Mouse (Mus musculus) CH12.LX (cell line): ENCODE measurements around the gene Tollip.

ENCODE experiments used
- CTCF ChIP-seq, 2 experiments: IDR thresholded peaks in 1 of 2; conservative IDR thresholded peaks in 1 of 2; 2 replicates each; pipeline ENCODE4 v1.5.1; 2011 to 2012; ENCODE audit warnings: low read depth in 2 of 2, low read length in 2 of 2, improper control_type of control experiment in 1 of 2, inconsistent platforms in 1 of 2, mild to moderate bottlenecking in 1 of 2, moderate library complexity in 1 of 2
- EP300 ChIP-seq: IDR thresholded peaks from 2 replicates; pipeline ENCODE4 v1.6.1; 2011; ENCODE audit warnings: low read length, improper control_type of control experiment
- JUN ChIP-seq: IDR thresholded peaks from 2 replicates; pipeline ENCODE4 v1.6.1; 2011; ENCODE audit warnings: low read depth, mild to moderate bottlenecking, low read length, improper control_type of control experiment, moderate library complexity; ENCODE audit not compliant: insufficient read depth
- JUND ChIP-seq: conservative IDR thresholded peaks from 2 replicates; pipeline ENCODE4 v1.6.1; 2011; ENCODE audit warnings: low read depth, low read length, improper control_type of control experiment
- MEF2A ChIP-seq: IDR thresholded peaks from 2 replicates; pipeline ENCODE4 v1.6.1; 2014; ENCODE audit warnings: low read depth, mild to moderate bottlenecking, inconsistent platforms, low read length, improper control_type of control experiment, borderline replicate concordance
- POLR2A ChIP-seq: IDR thresholded peaks from 2 replicates; pipeline ENCODE4 v1.6.1; 2011; ENCODE audit warnings: low read depth, mild to moderate bottlenecking, improper control_type of control experiment, low read length
- ZC3H11A ChIP-seq: IDR thresholded peaks from 2 replicates; pipeline ENCODE4 v1.6.1; 2012; ENCODE audit warnings: low read depth, mild to moderate bottlenecking, inconsistent platforms, low read length, improper control_type of control experiment
- ZKSCAN1 ChIP-seq: IDR thresholded peaks from 2 replicates; pipeline ENCODE4 v1.6.1; 2012; ENCODE audit warnings: low read depth, inconsistent platforms, low read length, improper control_type of control experiment, borderline replicate concordance

- no peak for TF ChIP-seq ZC3H11A
- TF ChIP-seq JUN: no peak
- no peak for TF ChIP-seq POLR2A
- TF ChIP-seq CTCF (conservative IDR thresholded peaks at IDR 0.05 in 1 of 2, IDR thresholded peaks at IDR 0.05 in 1 of 2; ENCODE audit: low read depth in 2 of 2, low read length in 2 of 2): no peak
- no peak for TF ChIP-seq EP300
- TF ChIP-seq ZKSCAN1: no peak
- no peak for TF ChIP-seq MEF2A
- no peak for TF ChIP-seq JUND
Observed at GRCm38 (mm10) chr7:141948906-141949798, 30.8 kb upstream of the Tollip start, which contains the start of gene Brsk2.
